Mouse (Mus musculus): ENCODE data around the gene Pgap2. TPM values are rescaled to one million over a fixed set of nuclear protein-coding genes. Genes with fewer than 3 reads are reported as not detected.
"Not testable (repeated sequence)": the region's sequence is repeated elsewhere in the genome, so short reads cannot be mapped to it uniquely, and the experiment has no call there.

Gene Pgap2
- polyA plus RNA-seq, 1 experiment from 2014 or later: 54.0 TPM

- no peaks in the 10 kb centered on the region for H3K9me3 ChIP-seq
- 73% methylated on average over 10 of the region's 10 CpGs for WGBS
- no peak overlapping the region for H3K4me3 ChIP-seq
- H3K4me1 ChIP-seq: no peaks in the 10 kb centered on the region
- H3K27me3 ChIP-seq (ENCODE audit: insufficient read depth, poor library complexity, severe bottlenecking): peaks cover 4% of the 10 kb centered on the region; the same call in 1 of the 2 replicates
- H3K36me3 ChIP-seq: no peaks in the 10 kb centered on the region
- DNase-seq (ENCODE audit: low spot score): no peak
- H3K27ac ChIP-seq: no peak overlapping the region
Measured at GRCm38 (mm10) chr7:102259716-102260479, 49.9 kb downstream of the Pgap2 start.

DNA sequence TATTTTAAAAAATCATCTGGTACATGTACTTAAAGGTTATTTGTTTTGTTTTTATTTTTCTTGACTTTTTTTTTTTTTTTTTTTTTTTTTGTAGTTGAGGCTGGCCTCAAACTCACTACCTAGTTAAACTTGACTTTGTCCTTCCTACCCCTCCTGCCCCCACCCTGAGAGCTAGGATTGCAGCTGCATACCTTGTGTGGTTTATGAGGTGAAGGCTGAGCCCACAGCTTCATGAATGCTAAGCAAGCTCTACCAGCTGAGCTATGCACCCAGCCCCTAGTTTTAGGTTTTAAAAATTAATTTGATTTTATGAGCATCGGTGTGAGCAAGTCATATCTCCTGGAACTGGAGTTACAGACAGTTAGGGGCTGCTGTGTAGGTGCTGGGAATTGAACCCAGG lies 50.5 kb downstream of the Pgap2 start:
- H3K9me3 ChIP-seq: no peaks in the 10 kb centered on the region
- WGBS: 86% methylated on average over 1 of the region's 1 CpGs
- no peaks in the 10 kb centered on the region for H3K4me1 ChIP-seq
- no peak for DNase-seq (ENCODE audit: low spot score)
- peaks cover 10% of the 10 kb centered on the region; the same call in 1 of the 2 replicates for H3K27me3 ChIP-seq (ENCODE audit: insufficient read depth, poor library complexity, severe bottlenecking)
- H3K4me3 ChIP-seq: no peak overlapping the region
- H3K36me3 ChIP-seq: no peaks in the 10 kb centered on the region
- H3K27ac ChIP-seq: no peak overlapping the region

- 89% methylated on average over 2 of the region's 2 CpGs for WGBS
- no peak overlapping the region for H3K27ac ChIP-seq
Measured at GRCm38 (mm10) chr7:102263020-102263419, 53.0 kb downstream of the Pgap2 start.

DNA sequence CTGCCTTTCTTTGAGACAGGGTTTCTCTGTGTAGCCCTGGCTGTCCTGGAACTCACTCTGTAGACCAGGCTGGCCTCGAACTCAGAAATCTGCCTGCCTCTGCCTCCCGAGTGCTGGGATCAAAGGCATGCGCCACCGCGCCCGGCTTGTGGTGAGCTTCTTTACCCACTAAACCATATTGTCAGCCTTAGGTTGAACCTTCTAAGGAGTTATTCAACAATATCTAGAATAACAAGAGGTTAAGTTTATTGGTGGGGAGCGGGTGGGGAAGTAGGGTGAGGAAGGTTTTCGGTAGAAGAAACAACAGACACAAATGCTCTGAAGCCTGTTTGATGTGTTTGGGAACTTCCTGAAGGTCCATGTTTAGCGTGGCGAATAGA lies 56.0 kb downstream of the Pgap2 start:
- WGBS: 88% methylated on average over 10 of the region's 10 CpGs
- H3K9me3 ChIP-seq; DNase-seq (ENCODE audit: low spot score); H3K4me1 ChIP-seq; H3K36me3 ChIP-seq; H3K4me3 ChIP-seq; H3K27ac ChIP-seq: not testable (repeated sequence)
- H3K27me3 ChIP-seq (ENCODE audit: insufficient read depth, poor library complexity, severe bottlenecking): peaks cover 33% of the 10 kb centered on the region

More at GRCm38 (mm10) chr7:102263020-102263419, 53.0 kb downstream of the Pgap2 start:
- H3K4me1 ChIP-seq: 0 out of 2 replicates have a peak, but pooled peaks cover 2% of the 10 kb centered on the region
- H3K4me3 ChIP-seq: no peak overlapping the region
- peaks cover 16% of the 10 kb centered on the region; the same call in 1 of the 2 replicates for H3K27me3 ChIP-seq (ENCODE audit: insufficient read depth, poor library complexity, severe bottlenecking)
- no peak for DNase-seq (ENCODE audit: low spot score)
- no peaks in the 10 kb centered on the region for H3K9me3 ChIP-seq
- no peaks in the 10 kb centered on the region for H3K36me3 ChIP-seq

DNA sequence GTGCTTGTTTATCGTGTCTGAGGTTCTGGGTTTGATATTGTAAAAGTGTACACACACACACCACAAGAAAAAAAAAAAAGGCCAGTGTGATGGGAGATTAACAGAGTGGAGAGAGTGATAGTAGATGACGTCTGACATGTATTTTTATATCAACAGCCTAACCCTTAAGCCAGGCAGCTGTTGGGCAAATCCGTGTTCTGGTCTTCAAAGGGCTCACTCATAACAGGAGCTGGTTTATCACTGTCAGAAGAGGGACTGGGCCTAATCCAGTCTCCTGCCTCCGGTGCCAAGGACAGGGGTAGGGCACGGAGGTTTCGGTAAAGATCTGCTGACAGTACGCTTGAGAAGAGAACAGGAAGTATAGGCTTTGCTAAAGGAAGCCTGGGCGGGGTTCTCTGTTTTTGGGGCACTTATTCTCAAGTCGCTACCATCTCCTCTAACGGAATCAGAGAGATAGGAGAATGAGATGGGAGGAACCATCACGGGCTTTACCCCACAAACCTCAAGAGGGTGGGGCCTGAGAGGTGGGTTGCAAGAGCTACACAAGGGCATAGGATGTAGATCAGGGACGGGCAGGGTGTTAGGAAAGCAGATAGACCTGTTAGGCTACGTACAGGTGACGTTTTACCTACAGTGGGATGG lies 56.5 kb downstream of the Pgap2 start:
- Histone ChIP-seq H3K27ac (no peak overlapping the region), H3K4me3 (peak overlapping the region; percentile 94), H3K4me1 (peaks cover 8% of the 10 kb centered on the region)

DNA sequence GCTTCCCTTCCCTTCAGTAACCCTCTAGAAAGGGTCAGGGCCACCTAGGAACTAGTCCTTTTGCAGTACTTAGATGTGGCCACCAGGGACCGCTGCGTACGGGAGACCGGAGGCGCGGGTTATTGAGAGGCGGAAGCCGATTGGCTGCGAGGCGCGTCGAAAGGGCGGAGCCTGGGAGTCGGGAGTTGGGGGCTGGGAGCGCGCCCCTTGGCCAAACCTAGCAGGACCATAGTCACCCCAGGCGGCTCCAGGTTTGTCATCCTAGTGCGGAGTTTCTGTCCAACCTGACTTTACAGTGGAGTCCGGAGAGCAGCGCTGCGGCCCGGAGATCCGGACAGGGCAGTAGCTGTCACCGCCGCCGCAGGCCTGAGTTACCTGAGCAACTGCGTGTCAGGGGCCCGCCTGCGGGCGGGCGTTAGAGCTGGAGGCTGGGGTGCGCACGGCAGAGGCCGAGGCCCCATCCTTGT lies 57.1 kb downstream of the Pgap2 start:
- Histone ChIP-seq H3K4me3 (peak overlapping the region; percentile 94), H3K36me3 (no peaks in the 10 kb centered on the region), H3K9me3 (no peaks in the 10 kb centered on the region), H3K4me1 (peaks cover 12% of the 10 kb centered on the region), H3K27me3 (ENCODE audit: insufficient read depth, poor library complexity, severe bottlenecking) (peaks cover 33% of the 10 kb centered on the region), H3K27ac (peak overlapping the region; percentile 85)
- DNase-seq (ENCODE audit: low spot score): peak; percentile 98
- WGBS: under 1% methylated on average over 34 of the region's 34 CpGs

More for the DNA sequence above, 56.5 kb downstream of the Pgap2 start:
- Histone ChIP-seq H3K9me3 (no peaks in the 10 kb centered on the region), H3K27me3 (ENCODE audit: insufficient read depth, poor library complexity, severe bottlenecking) (peaks cover 33% of the 10 kb centered on the region), H3K36me3 (no peaks in the 10 kb centered on the region)
- WGBS: 37% methylated on average over 14 of the region's 14 CpGs
- no peak for DNase-seq (ENCODE audit: low spot score)

DNA sequence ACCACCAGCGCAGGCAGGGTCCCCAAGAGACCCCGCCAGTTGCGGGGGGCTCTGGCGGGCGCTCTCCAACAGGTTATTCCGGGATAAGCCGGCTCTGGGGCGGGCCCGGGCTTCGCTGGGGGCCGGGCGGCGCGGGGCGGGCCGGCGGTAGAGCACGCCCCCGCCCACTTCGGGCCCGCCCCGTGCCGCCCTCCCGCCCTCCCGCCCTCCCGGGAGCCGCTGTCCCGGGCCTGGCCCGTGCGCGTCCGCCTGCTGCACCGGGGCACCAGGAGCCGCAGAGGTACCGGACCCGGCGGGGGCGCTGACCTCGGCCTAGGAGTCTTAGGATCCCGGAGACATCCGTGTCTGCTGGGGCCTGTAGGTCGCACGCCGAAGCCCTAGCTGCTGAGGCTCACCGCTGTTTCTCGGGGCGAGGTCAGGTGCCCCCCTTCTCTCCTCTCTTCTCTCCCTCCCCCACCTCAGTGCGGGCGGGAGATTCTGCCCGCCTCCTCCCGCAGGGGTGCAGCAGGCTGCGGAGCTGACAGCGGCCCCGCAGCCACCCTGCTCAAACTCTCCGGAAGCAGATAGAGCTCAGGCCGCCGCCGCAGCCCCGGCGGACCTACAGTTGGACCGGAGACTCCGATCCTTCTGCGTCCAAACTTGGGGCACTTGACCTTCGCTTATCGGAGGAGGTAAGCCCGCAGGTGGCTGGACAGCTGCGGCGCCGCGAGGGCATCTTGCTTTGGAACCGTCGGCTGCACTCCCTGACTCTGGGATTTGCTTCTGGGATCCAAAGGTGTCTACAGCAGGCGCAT lies 57.8 kb downstream of the Pgap2 start, which contains the start of gene Stim1:
TSS of gene Stim1 (plus strand) at position 206 of the 794 bp plus-strand sequence.
- Histone ChIP-seq H3K9me3 (no peaks in the 10 kb centered on the region), H3K27me3 (ENCODE audit: insufficient read depth, poor library complexity, severe bottlenecking) (peaks cover 33% of the 10 kb centered on the region), H3K36me3 (no peaks in the 10 kb centered on the region), H3K4me1 (peaks cover 19% of the 10 kb centered on the region), H3K4me3 (peak within 1 kb of the TSS; percentile 94), H3K27ac (peak within 1 kb of the TSS; percentile 85)
- under 1% methylated on average over 64 of the region's 73 CpGs for WGBS
- DNase-seq (ENCODE audit: low spot score): peak; percentile 87

- Histone ChIP-seq H3K27ac (peak overlapping the region; percentile 85), H3K36me3 (no peaks in the 10 kb centered on the region), H3K9me3 (no peaks in the 10 kb centered on the region), H3K4me3 (peak overlapping the region; percentile 94), H3K4me1 (peaks cover 19% of the 10 kb centered on the region), H3K27me3 (ENCODE audit: insufficient read depth, poor library complexity, severe bottlenecking) (peaks cover 33% of the 10 kb centered on the region)
- WGBS: 6% methylated on average over 12 of the region's 12 CpGs
- DNase-seq (ENCODE audit: low spot score): no peak
Measured at GRCm38 (mm10) chr7:102268395-102268748, 58.4 kb downstream of the Pgap2 start.

DNA sequence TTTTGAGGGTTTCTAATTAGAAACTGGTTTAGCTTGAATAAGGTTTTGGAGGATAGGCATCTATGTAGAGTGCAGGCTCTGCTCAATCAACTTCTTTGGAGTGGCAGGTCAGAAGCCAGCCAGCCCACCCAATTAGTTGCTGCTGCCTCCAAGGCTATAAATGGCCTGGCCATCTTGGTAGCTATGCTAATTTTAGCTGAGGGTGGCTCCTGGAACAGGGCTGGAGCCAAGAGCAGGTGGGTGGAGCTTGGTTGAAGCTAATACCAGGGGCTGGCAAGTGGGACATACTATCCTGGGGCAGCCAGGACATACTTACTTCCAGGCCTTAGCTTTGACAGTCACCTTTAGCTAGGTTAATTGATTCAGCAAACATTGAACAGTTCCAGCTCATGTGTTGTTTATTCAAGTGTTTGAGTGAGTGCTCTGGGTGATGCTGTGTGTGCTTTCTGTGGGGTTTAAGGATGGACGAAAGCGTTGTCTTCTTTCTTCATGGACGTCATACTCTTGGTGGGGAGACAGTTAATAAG lies 62.5 kb downstream of the Pgap2 start:
- WGBS: 86% methylated on average over 3 of the region's 3 CpGs

DNA sequence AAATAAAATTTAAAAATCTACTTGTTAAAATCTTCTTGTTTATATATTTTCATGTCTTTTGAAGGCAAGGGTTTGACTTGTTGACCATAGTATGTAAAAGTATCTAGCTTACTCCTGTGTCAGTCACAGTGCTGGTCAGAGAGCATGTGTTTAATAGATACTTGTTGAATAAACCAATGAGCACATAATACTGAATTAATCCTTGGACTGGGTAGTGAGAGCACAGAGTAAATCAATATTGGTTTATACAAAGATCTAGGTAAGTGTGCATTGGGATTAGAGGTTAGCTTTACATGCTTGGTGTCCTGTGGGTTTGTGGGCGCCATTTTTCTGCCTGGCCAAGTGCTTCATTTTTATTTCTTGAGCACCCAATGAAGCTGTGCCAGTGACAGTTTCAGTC lies 71.4 kb downstream of the Pgap2 start:
- 86% methylated on average over 1 of the region's 1 CpGs for WGBS
- Histone ChIP-seq H3K27me3 (ENCODE audit: insufficient read depth, poor library complexity, severe bottlenecking) (peaks cover 78% of the 10 kb centered on the region), H3K4me3 (no peak overlapping the region), H3K36me3 (no peaks in the 10 kb centered on the region), H3K9me3 (no peaks in the 10 kb centered on the region), H3K4me1 (no peaks in the 10 kb centered on the region), H3K27ac (no peak overlapping the region)
- no peak for DNase-seq (ENCODE audit: low spot score)

More for the DNA sequence above, 62.5 kb downstream of the Pgap2 start:
- no peaks in the 10 kb centered on the region for H3K36me3 ChIP-seq
- H3K4me1 ChIP-seq: peaks cover 19% of the 10 kb centered on the region
- no peak overlapping the region for H3K27ac ChIP-seq
- H3K4me3 ChIP-seq: no peak overlapping the region
- H3K9me3 ChIP-seq: no peaks in the 10 kb centered on the region
- no peak for DNase-seq (ENCODE audit: low spot score)
- H3K27me3 ChIP-seq (ENCODE audit: insufficient read depth, poor library complexity, severe bottlenecking): peaks cover 25% of the 10 kb centered on the region

DNA sequence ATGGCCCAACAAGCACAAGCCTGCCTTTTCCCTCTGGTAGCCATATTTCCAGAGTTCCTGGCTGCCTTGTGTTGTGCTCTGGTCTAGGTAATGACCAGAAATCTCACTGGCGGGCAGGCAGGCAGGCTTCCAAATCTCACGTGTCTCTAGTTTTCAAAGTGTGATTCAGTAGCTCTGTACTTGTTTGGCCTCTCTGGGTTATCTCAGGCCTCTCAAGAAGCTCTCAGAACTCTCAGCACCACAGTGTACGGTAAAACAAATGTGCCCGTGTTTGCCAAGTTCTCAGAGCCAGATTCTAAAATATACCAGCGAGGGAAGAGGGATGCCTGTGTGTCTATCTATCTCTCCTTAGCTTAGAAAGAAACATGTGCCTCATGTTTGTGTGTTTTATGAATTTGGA lies 72.3 kb downstream of the Pgap2 start:
- no peaks in the 10 kb centered on the region for H3K9me3 ChIP-seq
- no peaks in the 10 kb centered on the region for H3K4me1 ChIP-seq
- H3K27me3 ChIP-seq (ENCODE audit: insufficient read depth, poor library complexity, severe bottlenecking): peaks cover 80% of the 10 kb centered on the region
- H3K4me3 ChIP-seq: no peak overlapping the region
- 36% methylated on average over 5 of the region's 5 CpGs for WGBS
- DNase-seq (ENCODE audit: low spot score): peak; percentile 84
- H3K36me3 ChIP-seq: no peaks in the 10 kb centered on the region
- H3K27ac ChIP-seq: no peak overlapping the region
